Mouse (Mus musculus) C2C12 (cell line): ENCODE measurements around the gene Nutm1.

ENCODE experiments used
- CTCF ChIP-seq: IDR thresholded peaks from one replicate; pipeline ENCODE4 v1.5.1; 2011; ENCODE audit not compliant: control insufficient read depth, insufficient read depth, insufficient read length
- MAX ChIP-seq: IDR thresholded peaks from one replicate; pipeline ENCODE4 v1.6.1; 2011; ENCODE audit warnings: mild to moderate bottlenecking, control low read depth

GRCm38 (mm10) chr2:112220880-112221279 lies 38.2 kb downstream of the Nutm1 start:
- TF ChIP-seq CTCF (no peak), MAX (no peak)
